Mouse (Mus musculus) ES-E14 (cell line): ENCODE data around the gene Muc3.

Experiments used
- HCFC1 ChIP-seq: IDR thresholded peaks from 2 replicates; pipeline ENCODE4 v1.6.1; 2012; ENCODE audit warnings: low read length, inconsistent platforms, borderline replicate concordance; ENCODE audit not compliant: insufficient read depth
- ZC3H11A ChIP-seq: IDR thresholded peaks from 2 replicates; pipeline ENCODE4 v1.6.1; 2012; ENCODE audit warnings: low read depth, mild to moderate bottlenecking, inconsistent platforms, low read length, borderline replicate concordance

DNA sequence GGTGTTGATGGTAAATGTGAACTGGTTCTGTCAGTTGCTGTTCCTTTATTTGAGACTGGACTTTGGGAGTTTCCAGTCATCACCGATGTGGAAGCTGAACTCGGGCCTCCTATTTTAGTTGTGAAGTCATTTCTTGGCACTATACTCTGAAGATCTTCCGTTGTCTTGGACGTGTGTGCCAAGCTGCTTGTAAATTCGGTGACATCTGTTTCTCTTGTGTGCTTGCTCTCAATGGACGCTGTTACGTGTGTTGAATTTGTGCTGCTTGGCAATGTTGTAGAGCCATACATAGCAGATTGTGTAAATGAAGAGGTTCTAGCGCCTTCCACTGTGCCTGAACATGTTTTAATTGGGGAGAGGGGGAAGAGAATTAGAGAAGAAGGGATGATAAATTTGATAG lies 36.2 kb upstream of the Muc3 start:
- TF ChIP-seq HCFC1 (no peak), ZC3H11A (no peak)
